Mouse (Mus musculus) forebrain, embryonic 15.5 days (tissue): ENCODE data around the gene Mr1. TPM values are rescaled to one million over a fixed set of nuclear protein-coding genes. Genes with fewer than 3 reads are reported as not detected.
"Not testable (repeated sequence)": the region's sequence is repeated elsewhere in the genome, so short reads cannot be mapped to it uniquely, and the experiment has no call there.

Source experiments
- ATAC-seq: fragments of 200-750 bp; cut with Nextera tagmentation; replicated peaks from 2 replicates; pipeline ENCODE4 v1.8.0; 2017; ENCODE audit warnings: mild to moderate bottlenecking, moderate TSS enrichment, moderate library complexity
- H3K27ac ChIP-seq: fragments of 300-500 bp; sonication (generic); replicated peaks from 2 replicates; pipeline ENCODE4 v1.5.1; 2015; ENCODE audit warnings: mild to moderate bottlenecking, inconsistent platforms
- H3K27me3 ChIP-seq: fragments of 300-500 bp; sonication (generic); 2 replicates; pipeline ENCODE4 v1.6.1; 2015; ENCODE audit warnings: inconsistent platforms
- H3K36me3 ChIP-seq: fragments of 300-500 bp; sonication (generic); 2 replicates; pipeline ENCODE4 v1.6.1; 2015; ENCODE audit warnings: mild to moderate bottlenecking, inconsistent platforms
- H3K4me1 ChIP-seq: fragments of 300-500 bp; sonication (generic); 2 replicates; pipeline ENCODE4 v1.6.1; 2015; ENCODE audit warnings: inconsistent platforms
- H3K4me2 ChIP-seq: fragments of 300-500 bp; sonication (generic); replicated peaks from 2 replicates; pipeline ENCODE4 v1.6.1; 2015; ENCODE audit warnings: mild to moderate bottlenecking, inconsistent platforms
- H3K4me3 ChIP-seq: fragments of 300-500 bp; sonication (generic); 2 replicates; pipeline ENCODE4 v1.5.1; 2015; ENCODE audit warnings: mild to moderate bottlenecking, inconsistent platforms
- H3K9ac ChIP-seq: fragments of 300-500 bp; sonication (generic); replicated peaks from 2 replicates; pipeline ENCODE4 v1.6.1; 2015; ENCODE audit warnings: mild to moderate bottlenecking, inconsistent platforms
- H3K9me3 ChIP-seq: fragments of 300-500 bp; sonication (generic); 2 replicates; pipeline ENCODE4 v1.6.1; 2016; ENCODE audit warnings: inconsistent platforms
- WGBS: fragments of 180-500 bp; shearing (Covaris S2); methylation state at CpG from one replicate; pipeline ENCODE4 v1.1.7; 2015; ENCODE audit warnings: mixed read lengths; 5-methylcytosine and 5-hydroxymethylcytosine counted together
- polyA plus RNA-seq: library from polyadenylated mRNA; unstranded; fragments of >200 nt; fragmentation: Nextera tagmentation; extraction: Ambion mirVana; gene quantifications from 2 replicates; pipeline ENCODE4 v1.2.1, GENCODE M21; 2015

Gene Mr1
- 0.59 and 0.83 TPM in 2 replicates for polyA plus RNA-seq

DNA sequence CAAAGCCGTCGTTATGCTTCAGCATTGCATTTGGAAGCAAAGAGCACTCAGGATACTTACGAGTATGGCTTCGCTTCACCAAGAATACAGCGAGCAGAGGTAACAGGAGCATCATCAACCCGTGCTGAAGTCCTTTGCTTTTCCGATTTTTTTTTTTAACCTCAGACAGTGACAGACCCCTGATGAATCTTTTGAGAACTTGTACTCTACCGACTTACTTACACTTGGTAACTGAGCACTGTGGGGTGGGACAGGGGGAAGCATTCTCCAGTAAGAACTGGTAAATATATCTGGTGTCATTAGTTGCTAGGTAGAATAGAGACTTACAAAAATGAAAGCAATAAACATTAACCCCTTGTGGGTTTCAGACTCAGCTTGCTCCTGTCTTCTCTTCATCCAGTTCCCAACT is at the start of gene Mr1:
Gene Mr1 (minus strand): TSS at position 243 of the 409 bp plus-strand sequence.
- Histone ChIP-seq H3K9me3 (no peaks in the 10 kb centered on the region), H3K4me3 (peak within 1 kb of the TSS; percentile 14; the same call in 1 of the 2 replicates), H3K36me3 (no peaks in the 10 kb centered on the region), H3K4me2 (peak within 1 kb of the TSS; percentile 3; the same call in 1 of the 2 replicates), H3K27ac (no peak within 1 kb of the TSS), H3K27me3 (no peaks in the 10 kb centered on the region), H3K4me1 (no peaks in the 10 kb centered on the region), H3K9ac (no peak within 1 kb of the TSS)
- 44% methylated on average over 8 of the region's 8 CpGs for WGBS
- ATAC-seq: peak; percentile 81

DNA sequence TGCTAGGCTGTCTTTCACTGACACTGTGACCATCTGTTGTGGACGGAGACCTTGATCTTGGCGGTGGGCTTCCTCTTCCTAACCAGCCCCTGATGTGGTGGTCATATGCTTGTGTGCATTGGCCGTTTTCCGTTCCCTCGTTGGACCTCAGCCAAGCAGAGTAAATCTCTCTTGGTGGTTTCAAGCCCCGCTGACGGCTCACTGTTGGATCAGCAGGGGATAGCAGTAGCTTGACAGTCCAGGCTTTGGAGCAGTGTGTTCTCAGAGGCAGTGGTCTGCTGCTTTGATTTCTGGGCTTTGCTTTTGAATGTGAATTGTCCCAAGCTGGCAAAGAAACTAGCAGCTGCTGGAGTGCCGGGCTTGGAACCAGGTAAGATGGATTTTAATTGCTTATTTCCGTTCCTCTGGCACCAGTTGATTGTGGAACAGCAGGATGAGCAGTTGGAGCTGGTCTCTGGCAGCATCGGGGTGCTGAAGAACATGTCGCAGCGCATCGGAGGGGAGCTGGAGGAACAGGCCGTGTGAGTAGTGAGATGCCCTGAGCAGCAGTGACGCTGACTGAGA is 46.3 kb upstream of the Mr1 start:
- no peak overlapping the region for H3K9ac ChIP-seq
- H3K36me3 ChIP-seq: peaks cover 27% of the 10 kb centered on the region
- peak; percentile 76 for ATAC-seq
- 25% methylated on average over 15 of the region's 15 CpGs for WGBS
- no peaks in the 10 kb centered on the region for H3K27me3 ChIP-seq
- H3K4me1 ChIP-seq: peaks cover 58% of the 10 kb centered on the region
- no peaks in the 10 kb centered on the region for H3K9me3 ChIP-seq
- peak overlapping the region; percentile 86 for H3K27ac ChIP-seq
- H3K4me2 ChIP-seq: no peak overlapping the region
- H3K4me3 ChIP-seq: no peak overlapping the region

DNA sequence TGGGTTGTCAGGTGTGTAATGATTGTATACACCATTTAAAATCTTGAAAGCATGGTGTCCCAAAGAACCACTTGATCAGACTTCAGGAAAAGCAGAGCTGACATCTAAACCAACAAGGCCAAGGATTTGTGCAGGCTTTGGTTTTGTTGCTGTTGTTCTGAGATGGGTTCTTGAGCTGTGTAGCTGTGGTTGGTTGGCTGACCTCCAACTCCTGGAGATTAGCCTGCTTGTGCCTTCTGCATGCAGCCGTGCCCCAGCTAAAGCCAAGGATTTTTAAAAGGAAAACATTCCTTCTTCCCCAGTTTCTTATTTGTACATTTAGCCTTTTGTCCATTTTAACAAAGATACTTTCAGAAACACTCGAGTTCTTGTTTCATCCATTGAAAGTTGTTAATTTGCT is 45.1 kb upstream of the Mr1 start:
- H3K4me1 ChIP-seq: peaks cover 50% of the 10 kb centered on the region
- peaks cover 34% of the 10 kb centered on the region for H3K36me3 ChIP-seq
- no peak overlapping the region for H3K9ac ChIP-seq
- no peak overlapping the region for H3K4me3 ChIP-seq
- H3K9me3 ChIP-seq: no peaks in the 10 kb centered on the region
- H3K4me2 ChIP-seq: no peak overlapping the region
- no peak for ATAC-seq
- WGBS: 31% methylated on average over 2 of the region's 2 CpGs
- H3K27ac ChIP-seq: peak overlapping the region; percentile 86
- no peaks in the 10 kb centered on the region for H3K27me3 ChIP-seq

DNA sequence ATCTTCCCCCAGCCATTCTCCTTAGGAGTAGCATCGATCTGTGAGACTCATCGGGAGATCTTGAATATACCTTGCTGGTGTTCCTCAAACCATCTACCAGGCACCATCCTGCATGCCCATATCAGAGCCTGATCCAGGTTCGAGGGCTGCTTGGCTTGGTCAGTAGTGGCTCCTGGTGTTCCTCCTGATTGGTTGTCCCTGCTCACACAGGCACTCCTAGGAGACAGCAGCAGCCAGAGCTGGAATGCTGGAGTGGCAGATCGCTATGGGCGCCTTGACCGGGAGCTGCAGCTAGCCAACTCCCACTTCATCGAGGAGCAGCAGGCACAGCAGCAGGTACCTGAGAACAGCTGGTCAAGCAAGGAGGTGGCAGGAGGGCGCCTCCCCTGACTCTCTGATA is 44.6 kb upstream of the Mr1 start:
- Histone ChIP-seq H3K9me3 (no peaks in the 10 kb centered on the region), H3K27me3 (no peaks in the 10 kb centered on the region), H3K4me1 (peaks cover 45% of the 10 kb centered on the region), H3K36me3 (peaks cover 34% of the 10 kb centered on the region), H3K27ac (peak overlapping the region; percentile 86), H3K4me2 (no peak overlapping the region), H3K9ac (no peak overlapping the region), H3K4me3 (no peak overlapping the region)
- WGBS: 87% methylated on average over 8 of the region's 8 CpGs
- no peak for ATAC-seq

DNA sequence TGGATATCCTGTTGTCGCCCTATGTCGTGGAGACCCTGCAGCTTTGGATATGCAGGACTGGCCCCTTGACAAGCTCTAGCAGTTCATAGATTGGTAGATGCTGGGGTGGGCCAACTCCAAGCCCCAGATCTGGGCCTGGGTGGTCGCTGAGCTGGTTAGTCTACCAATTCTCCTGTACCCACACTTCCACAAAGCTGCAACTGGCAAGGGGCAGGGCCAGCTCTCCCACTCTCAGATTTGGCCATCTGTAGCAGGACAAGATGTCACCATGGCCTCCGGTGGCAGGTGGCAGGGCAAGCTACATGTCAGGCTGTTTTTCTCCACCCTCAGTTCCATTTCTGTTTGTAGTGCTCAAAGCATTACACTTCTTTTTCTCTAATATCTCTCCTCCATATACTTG is 42.0 kb upstream of the Mr1 start:
- Histone ChIP-seq H3K4me1 (peaks cover 22% of the 10 kb centered on the region), H3K27me3 (no peaks in the 10 kb centered on the region), H3K36me3 (peaks cover 37% of the 10 kb centered on the region), H3K4me2 (no peak overlapping the region), H3K4me3 (no peak overlapping the region), H3K9ac (no peak overlapping the region), H3K9me3 (no peaks in the 10 kb centered on the region), H3K27ac (no peak overlapping the region)
- no peak for ATAC-seq
- 97% methylated on average over 4 of the region's 4 CpGs for WGBS

DNA sequence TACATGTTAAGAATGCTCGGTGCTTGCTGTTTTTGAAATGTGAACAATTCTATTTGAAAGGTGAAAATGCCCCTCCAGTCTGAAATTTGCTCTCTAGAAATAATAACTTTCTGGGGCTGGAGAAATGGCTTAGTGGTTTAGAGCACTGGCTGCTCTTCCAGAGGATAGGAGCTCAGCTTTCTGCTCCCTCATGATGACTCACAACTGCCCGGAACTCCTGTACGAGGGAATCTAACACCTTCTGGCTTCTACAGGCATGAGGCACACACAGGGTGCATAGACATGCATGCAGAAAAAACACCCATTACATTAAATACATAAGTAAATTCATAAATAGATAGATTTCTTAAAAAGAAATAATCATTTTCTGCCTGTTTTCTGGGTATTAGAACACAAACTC is 37.6 kb upstream of the Mr1 start:
- Histone ChIP-seq H3K4me3 (no peak overlapping the region), H3K27me3 (no peaks in the 10 kb centered on the region), H3K9ac (no peak overlapping the region), H3K9me3 (no peaks in the 10 kb centered on the region), H3K4me1 (no peaks in the 10 kb centered on the region), H3K27ac (no peak overlapping the region), H3K4me2 (no peak overlapping the region), H3K36me3 (peaks cover 42% of the 10 kb centered on the region)
- no peak for ATAC-seq
- WGBS: 83% methylated on average over 3 of the region's 3 CpGs

DNA sequence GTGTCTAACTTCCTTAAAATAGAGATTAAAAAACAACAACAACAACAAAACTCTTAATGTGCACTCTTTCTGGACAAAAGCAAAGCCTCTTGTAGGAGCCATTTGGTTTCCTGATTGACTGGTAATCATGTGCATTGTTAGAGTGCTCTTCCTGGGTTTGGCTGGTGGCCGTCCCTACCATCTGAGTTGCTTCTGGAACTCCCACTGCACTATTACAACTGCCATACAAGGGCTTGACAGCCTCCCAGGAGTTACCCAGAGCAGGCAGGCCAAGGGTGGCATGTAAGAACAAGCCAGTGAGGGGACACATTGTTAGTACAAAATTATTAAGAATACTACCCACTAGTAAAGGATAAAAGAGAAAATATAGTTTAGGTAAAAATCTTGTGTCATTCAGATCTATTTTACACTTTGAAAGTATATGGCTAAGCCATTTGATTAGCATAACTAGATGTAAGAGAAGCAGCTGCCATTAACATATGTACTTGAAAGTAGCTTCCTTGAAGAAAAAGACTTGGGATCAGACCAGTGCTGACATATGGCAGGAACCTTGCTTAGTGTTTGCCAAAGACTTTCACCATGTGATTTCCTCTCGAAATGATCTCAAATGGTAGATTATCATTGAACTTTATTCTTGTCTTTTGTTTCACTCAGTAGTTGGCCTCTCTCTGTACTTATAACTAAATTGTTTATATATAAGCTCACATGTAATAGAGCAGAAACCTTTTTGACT is 31.7 kb upstream of the Mr1 start:
- WGBS: 55% methylated on average over 2 of the region's 2 CpGs
- no peak overlapping the region for H3K4me3 ChIP-seq
- no peak overlapping the region for H3K9ac ChIP-seq
- peak overlapping the region; percentile 78 for H3K27ac ChIP-seq
- H3K27me3 ChIP-seq: no peaks in the 10 kb centered on the region
- peak; percentile 70; the same call in 1 of the 2 replicates for ATAC-seq
- no peaks in the 10 kb centered on the region for H3K9me3 ChIP-seq
- H3K36me3 ChIP-seq: peaks cover 41% of the 10 kb centered on the region
- H3K4me1 ChIP-seq: peaks cover 12% of the 10 kb centered on the region; the same call in 1 of the 2 replicates
- H3K4me2 ChIP-seq: no peak overlapping the region

DNA sequence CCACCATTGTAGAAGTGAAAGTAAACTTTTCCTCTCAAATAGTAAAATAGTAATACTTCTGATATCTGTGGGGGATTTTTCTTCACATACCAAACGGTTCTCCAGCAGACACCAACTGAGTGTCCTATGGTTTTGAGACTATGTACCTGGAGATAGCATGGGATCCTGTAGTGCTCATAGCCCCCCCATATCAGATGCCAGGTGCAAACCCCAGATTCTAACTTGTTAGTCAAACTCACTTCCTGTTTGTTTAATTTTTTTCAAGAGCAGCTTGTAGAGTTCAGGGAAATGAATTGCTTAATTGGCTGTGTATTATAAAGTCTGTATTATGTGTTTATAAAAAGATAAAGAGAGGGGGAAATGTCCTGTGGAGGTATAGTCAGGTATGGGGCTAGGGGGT is 27.8 kb upstream of the Mr1 start:
- ATAC-seq: no peak
- Histone ChIP-seq H3K4me2 (no peak overlapping the region), H3K4me1 (peaks cover 24% of the 10 kb centered on the region), H3K9me3 (no peaks in the 10 kb centered on the region), H3K4me3 (no peak overlapping the region), H3K27me3 (no peaks in the 10 kb centered on the region), H3K27ac (no peak overlapping the region), H3K36me3 (peaks cover 21% of the 10 kb centered on the region), H3K9ac (no peak overlapping the region)
- 94% methylated on average over 1 of the region's 1 CpGs for WGBS

DNA sequence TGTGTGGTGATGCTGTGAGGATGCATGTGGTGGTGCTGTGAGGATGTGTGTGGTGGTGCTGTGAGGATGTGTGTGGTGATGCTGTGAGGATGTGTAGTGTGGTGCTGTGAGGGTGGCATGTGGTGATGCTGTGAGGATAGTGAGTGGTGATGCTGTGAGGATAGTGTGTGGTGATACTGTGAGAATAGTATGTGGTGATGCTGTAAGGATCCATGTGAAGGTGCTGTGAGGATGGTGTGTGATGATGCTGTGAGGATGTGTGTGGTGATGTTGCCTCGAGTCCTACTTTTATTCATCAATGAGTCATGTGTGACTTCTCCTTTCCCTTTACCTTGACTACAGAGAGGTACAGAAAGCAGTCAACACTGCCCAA is 27.0 kb upstream of the Mr1 start:
- Histone ChIP-seq H3K36me3 (peaks cover 17% of the 10 kb centered on the region), H3K4me1 (peaks cover 23% of the 10 kb centered on the region)
- not testable (repeated sequence) for H3K27ac ChIP-seq, H3K4me3 ChIP-seq, H3K27me3 ChIP-seq, H3K9ac ChIP-seq, H3K4me2 ChIP-seq, H3K9me3 ChIP-seq, ATAC-seq
- WGBS: 88% methylated on average over 1 of the region's 1 CpGs

DNA sequence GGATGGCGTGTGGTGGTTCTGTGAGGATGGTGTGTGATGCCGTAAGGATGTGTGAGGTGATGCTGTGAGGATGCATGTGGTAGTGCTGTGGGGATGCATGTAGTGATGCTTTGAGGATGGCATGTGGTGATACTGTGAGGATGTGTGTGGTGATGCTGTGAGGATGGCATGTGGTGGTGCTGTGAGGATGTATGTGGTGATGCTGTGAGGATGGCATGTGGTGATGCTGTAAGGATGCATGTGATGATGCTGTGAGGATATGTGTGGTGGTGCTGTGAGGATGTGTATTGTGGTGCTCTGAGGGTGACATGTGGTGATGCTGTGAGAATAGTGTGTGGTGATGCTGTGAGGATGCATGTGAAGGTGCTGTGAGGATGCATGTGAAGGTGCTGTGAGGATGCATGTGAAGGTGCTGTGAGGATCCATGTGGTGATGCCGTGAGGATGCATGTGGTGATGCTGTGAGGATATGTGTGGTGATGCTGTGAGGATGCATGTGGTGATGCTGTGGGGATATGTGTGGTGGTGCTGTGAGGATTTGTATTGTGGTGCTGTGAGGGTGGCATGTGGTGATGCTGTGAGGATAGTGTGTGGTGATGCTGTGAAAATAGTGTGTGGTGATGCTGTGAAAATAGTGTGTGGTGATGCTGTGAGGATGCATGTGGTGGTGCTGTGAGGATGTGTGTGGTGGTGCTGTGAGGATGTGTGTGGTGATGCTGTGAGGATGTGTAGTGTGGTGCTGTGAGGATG is 26.5 kb upstream of the Mr1 start:
- Histone ChIP-seq H3K4me2 (no peak overlapping the region), H3K9ac (no peak overlapping the region), H3K27me3 (no peaks in the 10 kb centered on the region), H3K36me3 (peaks cover 14% of the 10 kb centered on the region), H3K9me3 (no peaks in the 10 kb centered on the region), H3K4me3 (no peak overlapping the region), H3K27ac (no peak overlapping the region), H3K4me1 (peaks cover 21% of the 10 kb centered on the region)
- no peak for ATAC-seq
- 93% methylated on average over 3 of the region's 3 CpGs for WGBS

DNA sequence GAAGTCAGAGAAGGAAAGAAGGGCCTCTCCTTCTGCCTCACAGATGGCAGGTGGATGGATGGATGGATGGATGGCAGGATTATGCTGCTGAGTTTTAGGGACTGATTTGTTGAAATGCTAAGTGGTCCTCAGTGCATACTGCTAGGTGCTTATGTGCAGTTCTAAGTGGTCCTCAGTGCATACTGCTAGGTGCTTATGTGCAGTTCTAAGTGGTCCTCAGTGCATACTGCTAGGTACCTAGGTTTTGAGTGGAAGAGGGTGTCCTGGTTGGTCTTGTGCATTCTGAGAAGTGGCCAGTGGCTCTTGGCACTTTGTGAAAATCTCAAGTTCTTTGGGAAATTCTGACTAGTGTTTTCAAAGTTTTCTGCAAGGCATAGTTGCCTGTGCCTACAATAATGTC is 23.3 kb upstream of the Mr1 start:
- Histone ChIP-seq H3K36me3 (no peaks in the 10 kb centered on the region), H3K9ac (no peak overlapping the region), H3K4me3 (no peak overlapping the region), H3K4me1 (peaks cover 14% of the 10 kb centered on the region), H3K4me2 (no peak overlapping the region), H3K9me3 (no peaks in the 10 kb centered on the region), H3K27ac (no peak overlapping the region), H3K27me3 (no peaks in the 10 kb centered on the region)
- ATAC-seq: no peak

DNA sequence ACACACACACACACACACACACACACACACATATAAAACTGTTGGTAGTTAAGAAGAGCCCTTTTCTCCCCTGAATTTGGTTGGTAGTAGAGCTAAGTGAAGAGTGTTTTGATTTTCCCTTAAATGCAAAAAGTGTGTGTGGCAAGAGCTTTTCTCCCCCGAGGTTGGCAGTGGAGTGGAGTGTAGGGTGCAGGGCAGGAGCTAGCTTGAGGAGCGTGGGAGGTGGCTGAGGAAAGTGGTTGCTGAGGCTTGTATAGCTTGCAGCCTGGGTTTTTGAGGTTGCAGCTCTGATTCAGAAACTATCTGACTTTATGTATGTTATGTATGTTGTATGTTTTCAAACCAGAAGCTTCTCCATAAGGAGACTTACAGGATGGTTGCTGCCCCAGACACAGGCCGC is 20.8 kb upstream of the Mr1 start:
- 0 out of 2 replicates have a peak overlapping the region, but pooled peaks have one; percentile 8 for H3K27ac ChIP-seq
- H3K27me3 ChIP-seq: no peaks in the 10 kb centered on the region
- ATAC-seq: no peak
- H3K4me3 ChIP-seq: no peak overlapping the region
- H3K9me3 ChIP-seq: no peaks in the 10 kb centered on the region
- 93% methylated on average over 3 of the region's 3 CpGs for WGBS
- H3K4me1 ChIP-seq: peaks cover 14% of the 10 kb centered on the region; the same call in 1 of the 2 replicates
- H3K36me3 ChIP-seq: no peaks in the 10 kb centered on the region
- H3K4me2 ChIP-seq: no peak overlapping the region
- no peak overlapping the region for H3K9ac ChIP-seq
